Mouse (Mus musculus) embryonic facial prominence, embryonic 10.5 days (tissue): ENCODE measurements at regions not wholly inside any gene's neighbourhood (a gene's known extent, or its start where the extent isn't known, plus 50 kb on each side); places are given as distances from the start of the nearest gene placed in this dataset.
"Not testable (repeated sequence)": the region's sequence is repeated elsewhere in the genome, so short reads cannot be mapped to it uniquely, and the experiment has no call there.

Experiments
- DNase-seq: peaks from one replicate; pipeline ENCODE4 v3.0.0-alpha.2; 2017; ENCODE audit warnings: low spot score
- H3K27ac ChIP-seq: fragments of 300-500 bp; sonication (generic); replicated peaks from 2 replicates; pipeline ENCODE4 v1.5.1; 2016; ENCODE audit warnings: mild to moderate bottlenecking
- H3K27me3 ChIP-seq: fragments of 300-500 bp; sonication (generic); replicated peaks from 2 replicates; pipeline ENCODE4 v1.6.1; 2016; ENCODE audit warnings: low read depth, mild to moderate bottlenecking; ENCODE audit not compliant: poor library complexity, severe bottlenecking
- H3K36me3 ChIP-seq: fragments of 300-500 bp; sonication (generic); replicated peaks from 2 replicates; pipeline ENCODE4 v1.6.1; 2016; ENCODE audit warnings: mild to moderate bottlenecking, moderate library complexity
- H3K4me1 ChIP-seq: fragments of 300-500 bp; sonication (generic); 2 replicates; pipeline ENCODE4 v1.6.1; 2016
- H3K4me3 ChIP-seq: fragments of 300-500 bp; sonication (generic); 2 replicates; pipeline ENCODE4 v1.5.1; 2016; ENCODE audit warnings: mild to moderate bottlenecking, moderate library complexity
- H3K9me3 ChIP-seq: fragments of 300-500 bp; sonication (generic); 2 replicates; pipeline ENCODE4 v1.6.1; 2016; ENCODE audit warnings: mild to moderate bottlenecking
- WGBS: fragments of 180-500 bp; shearing (Covaris S2); methylation state at CpG from one replicate; pipeline ENCODE4 v1.1.7; 2016; 5-methylcytosine and 5-hydroxymethylcytosine counted together

- Histone ChIP-seq H3K36me3 (no peaks in the 10 kb centered on the region), H3K27ac (no peak overlapping the region), H3K4me3 (no peak overlapping the region), H3K4me1 (peaks cover 6% of the 10 kb centered on the region; the same call in 1 of the 2 replicates), H3K9me3 (no peaks in the 10 kb centered on the region), H3K27me3 (no peaks in the 10 kb centered on the region)
- 76% methylated on average over 4 of the region's 4 CpGs for WGBS
- no peak for DNase-seq
These were observed 1850.1 kb downstream of the 9330182O14Rik start for GRCm38 (mm10) chr15:41984267-41984666.

GRCm38 (mm10) chr15:41986264-41986663 is 1852.1 kb downstream of the 9330182O14Rik start:
- 88% methylated on average over 3 of the region's 3 CpGs for WGBS
- no peaks in the 10 kb centered on the region for H3K27me3 ChIP-seq
- no peaks in the 10 kb centered on the region for H3K9me3 ChIP-seq
- no peak for DNase-seq
- H3K27ac ChIP-seq, result no peak overlapping the region
- peaks cover 6% of the 10 kb centered on the region; the same call in 1 of the 2 replicates for H3K4me1 ChIP-seq
- no peak overlapping the region for H3K4me3 ChIP-seq
- no peaks in the 10 kb centered on the region for H3K36me3 ChIP-seq

- DNase-seq, result no peak
- 73% methylated on average over 2 of the region's 2 CpGs for WGBS
- H3K4me3 ChIP-seq, result no peak overlapping the region
- H3K4me1 ChIP-seq, result peaks cover 3% of the 10 kb centered on the region; the same call in 1 of the 2 replicates
- no peak overlapping the region for H3K27ac ChIP-seq
- no peaks in the 10 kb centered on the region for H3K36me3 ChIP-seq
- H3K9me3 ChIP-seq, result no peaks in the 10 kb centered on the region
- no peaks in the 10 kb centered on the region for H3K27me3 ChIP-seq
These were observed 1854.9 kb downstream of the 9330182O14Rik start for GRCm38 (mm10) chr15:41989065-41989464.

GRCm38 (mm10) chr15:41991816-41992215 is 1857.7 kb downstream of the 9330182O14Rik start:
- no peaks in the 10 kb centered on the region for H3K27me3 ChIP-seq
- H3K9me3 ChIP-seq, result no peaks in the 10 kb centered on the region
- H3K36me3 ChIP-seq, result no peaks in the 10 kb centered on the region
- no peak overlapping the region for H3K27ac ChIP-seq
- no peaks in the 10 kb centered on the region for H3K4me1 ChIP-seq
- no peak overlapping the region for H3K4me3 ChIP-seq
- DNase-seq, result no peak

- not testable (repeated sequence) for DNase-seq, H3K9me3 ChIP-seq, H3K4me1 ChIP-seq, H3K36me3 ChIP-seq, H3K27ac ChIP-seq, H3K27me3 ChIP-seq, H3K4me3 ChIP-seq
- 94% methylated on average over 12 of the region's 12 CpGs for WGBS
These were observed 1898.1 kb downstream of the 9330182O14Rik start for GRCm38 (mm10) chr15:42032286-42032685.

- no peak overlapping the region for H3K4me3 ChIP-seq
- 64% methylated on average over 4 of the region's 4 CpGs for WGBS
These were observed 1913.2 kb downstream of the 9330182O14Rik start for GRCm38 (mm10) chr15:42047088-42047976.

GRCm38 (mm10) chr15:42056772-42057171 is 1922.6 kb downstream of the 9330182O14Rik start:
- Histone ChIP-seq H3K27me3 (no peaks in the 10 kb centered on the region), H3K4me3 (no peak overlapping the region), H3K36me3 (no peaks in the 10 kb centered on the region), H3K4me1 (0 out of 2 replicates have a peak, but pooled peaks cover 6% of the 10 kb centered on the region), H3K9me3 (no peaks in the 10 kb centered on the region), H3K27ac (no peak overlapping the region)
- 45% methylated on average over 3 of the region's 3 CpGs for WGBS
- DNase-seq, result peak; percentile 49

More at GRCm38 (mm10) chr15:42047088-42047976, 1913.2 kb downstream of the 9330182O14Rik start:
- no peaks in the 10 kb centered on the region for H3K27me3 ChIP-seq
- H3K4me1 ChIP-seq, result peaks cover 7% of the 10 kb centered on the region; the same call in 1 of the 2 replicates
- H3K27ac ChIP-seq, result no peak overlapping the region
- no peaks in the 10 kb centered on the region for H3K36me3 ChIP-seq
- DNase-seq, result no peak
- no peaks in the 10 kb centered on the region for H3K9me3 ChIP-seq

GRCm38 (mm10) chr15:42068207-42068831 is 1934.2 kb downstream of the 9330182O14Rik start:
- H3K4me1 ChIP-seq, result peaks cover 10% of the 10 kb centered on the region; the same call in 1 of the 2 replicates
- 75% methylated on average over 5 of the region's 5 CpGs for WGBS
- no peaks in the 10 kb centered on the region for H3K36me3 ChIP-seq
- no peak for DNase-seq
- no peaks in the 10 kb centered on the region for H3K27me3 ChIP-seq
- H3K27ac ChIP-seq, result 0 out of 2 replicates have a peak overlapping the region, but pooled peaks have one; percentile 57
- no peak overlapping the region for H3K4me3 ChIP-seq
- H3K9me3 ChIP-seq, result no peaks in the 10 kb centered on the region

GRCm38 (mm10) chr15:42069072-42069471 is 1934.9 kb downstream of the 9330182O14Rik start:
- H3K27me3 ChIP-seq, result no peaks in the 10 kb centered on the region
- WGBS, result 54% methylated on average over 3 of the region's 3 CpGs
- no peak overlapping the region for H3K27ac ChIP-seq
- H3K4me3 ChIP-seq, result no peak overlapping the region
- H3K36me3 ChIP-seq, result no peaks in the 10 kb centered on the region
- H3K9me3 ChIP-seq, result no peaks in the 10 kb centered on the region
- H3K4me1 ChIP-seq, result peaks cover 10% of the 10 kb centered on the region; the same call in 1 of the 2 replicates
- DNase-seq, result peak; percentile 39

GRCm38 (mm10) chr15:42073486-42073885 is 1939.3 kb downstream of the 9330182O14Rik start:
- Histone ChIP-seq H3K9me3 (no peaks in the 10 kb centered on the region), H3K36me3 (no peaks in the 10 kb centered on the region)

GRCm38 (mm10) chr15:42082436-42082835 is 1948.3 kb downstream of the 9330182O14Rik start:
- Histone ChIP-seq H3K36me3 (no peaks in the 10 kb centered on the region), H3K4me3 (no peak overlapping the region), H3K27ac (no peak overlapping the region), H3K9me3 (no peaks in the 10 kb centered on the region), H3K4me1 (no peaks in the 10 kb centered on the region), H3K27me3 (no peaks in the 10 kb centered on the region)
- WGBS, result 69% methylated on average over 2 of the region's 2 CpGs
- DNase-seq, result no peak

More at GRCm38 (mm10) chr15:42073486-42073885, 1939.3 kb downstream of the 9330182O14Rik start:
- DNase-seq, result no peak
- peaks cover 7% of the 10 kb centered on the region; the same call in 1 of the 2 replicates for H3K4me1 ChIP-seq
- H3K27me3 ChIP-seq, result no peaks in the 10 kb centered on the region
- H3K27ac ChIP-seq, result no peak overlapping the region
- no peak overlapping the region for H3K4me3 ChIP-seq

GRCm38 (mm10) chr15:42100730-42101129 is 1966.6 kb downstream of the 9330182O14Rik start:
- WGBS, result 63% methylated on average over 2 of the region's 2 CpGs
- no peak for DNase-seq
- no peak overlapping the region for H3K4me3 ChIP-seq
- no peak overlapping the region for H3K27ac ChIP-seq
- 0 out of 2 replicates have a peak, but pooled peaks cover 6% of the 10 kb centered on the region for H3K4me1 ChIP-seq
- H3K9me3 ChIP-seq, result no peaks in the 10 kb centered on the region
- no peaks in the 10 kb centered on the region for H3K36me3 ChIP-seq
- H3K27me3 ChIP-seq, result no peaks in the 10 kb centered on the region
